Mouse (Mus musculus) kidney, adult 2 months (tissue): ENCODE measurements at regions not wholly inside any gene's neighbourhood (a gene's known extent, or its start where the extent isn't known, plus 50 kb on each side); places are given as distances from the start of the nearest gene placed in this dataset.

Source experiments
- CTCF ChIP-seq: fragments of 200-500 bp; conservative IDR thresholded peaks from 2 replicates; pipeline ENCODE4 v1.5.1; 2011; ENCODE audit warnings: low read depth, mild to moderate bottlenecking, control low read depth, low read length, moderate library complexity, mixed read lengths; ENCODE audit not compliant: insufficient read depth, insufficient read length
- POLR2A ChIP-seq: fragments of 200-500 bp; IDR thresholded peaks from one replicate; pipeline ENCODE4 v1.6.1; 2011; ENCODE audit warnings: low read depth, low read length, control low read depth

DNA sequence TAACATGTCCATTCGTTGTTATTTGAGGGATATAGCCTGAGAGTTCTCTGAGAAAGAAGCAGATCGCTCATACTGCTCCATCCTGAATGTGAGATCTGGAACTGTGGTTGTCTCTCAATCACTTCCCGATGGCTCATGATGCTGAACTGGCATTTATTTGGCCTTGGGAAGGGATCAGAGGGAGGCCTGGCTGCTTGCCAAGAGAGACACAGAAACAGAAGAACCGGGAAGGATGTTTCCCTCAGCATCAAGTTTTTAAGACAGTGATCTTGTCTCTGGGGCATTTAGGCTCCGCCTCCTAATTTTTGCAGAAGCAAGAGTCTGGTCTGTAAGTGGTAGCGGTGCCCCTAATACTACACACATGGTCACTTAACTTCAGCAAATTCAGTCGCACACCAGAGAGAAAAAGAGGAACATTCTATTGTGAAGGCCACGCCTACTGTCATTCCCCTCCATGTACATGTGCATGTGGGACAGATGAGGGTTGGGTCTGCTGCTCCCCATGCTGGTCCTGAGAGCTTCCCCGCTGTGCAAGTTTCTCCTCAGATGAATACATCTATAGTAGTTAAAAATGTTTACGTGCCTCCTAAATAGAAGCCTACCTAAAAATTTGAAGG is 290.2 kb upstream of the Rsrc1 start:
- TF ChIP-seq CTCF (no peak), POLR2A (no peak)
